Mouse (Mus musculus) right cerebral cortex, postnatal 14 days (tissue): ENCODE results near the gene Eif4e3.

Source experiments
- DNase-seq: peaks from one replicate; pipeline ENCODE4 v3.0.0; 2022

The Eif4e3 gene

GRCm38 (mm10) chr6:99663232-99663631, 3.3 kb downstream of the Eif4e3 start:
- no peak for DNase-seq

GRCm38 (mm10) chr6:99660443-99660842, 6.1 kb downstream of the Eif4e3 start:
- DNase-seq = no peak

- DNase-seq = no peak
These were observed 8.0 kb downstream of the Eif4e3 start for GRCm38 (mm10) chr6:99658586-99658985.

GRCm38 (mm10) chr6:99656088-99656487, 10.5 kb downstream of the Eif4e3 start:
- no peak for DNase-seq

GRCm38 (mm10) chr6:99655488-99655887, 11.1 kb downstream of the Eif4e3 start:
- DNase-seq = no peak

GRCm38 (mm10) chr6:99654343-99654742, 12.2 kb downstream of the Eif4e3 start:
- DNase-seq = no peak

GRCm38 (mm10) chr6:99652341-99652740, 14.2 kb downstream of the Eif4e3 start:
- no peak for DNase-seq

GRCm38 (mm10) chr6:99649307-99649706, 17.3 kb downstream of the Eif4e3 start:
- DNase-seq = no peak

- DNase-seq = no peak
These were observed 20.2 kb downstream of the Eif4e3 start for GRCm38 (mm10) chr6:99646344-99646743.

- no peak for DNase-seq
These were observed 21.7 kb downstream of the Eif4e3 start for GRCm38 (mm10) chr6:99644876-99645275.

- no peak for DNase-seq
These were observed 22.2 kb downstream of the Eif4e3 start for GRCm38 (mm10) chr6:99644386-99644785.

GRCm38 (mm10) chr6:99643439-99644199, 23.0 kb downstream of the Eif4e3 start:
- no peak for DNase-seq

- no peak for DNase-seq
These were observed 29.1 kb downstream of the Eif4e3 start for GRCm38 (mm10) chr6:99637456-99637855.

GRCm38 (mm10) chr6:99636801-99637200, 29.8 kb downstream of the Eif4e3 start:
- no peak for DNase-seq

GRCm38 (mm10) chr6:99636121-99636520, 30.4 kb downstream of the Eif4e3 start:
- no peak for DNase-seq

- no peak for DNase-seq
These were observed 34.2 kb downstream of the Eif4e3 start for GRCm38 (mm10) chr6:99632121-99632980.

- no peak for DNase-seq
These were observed 34.9 kb downstream of the Eif4e3 start for GRCm38 (mm10) chr6:99631637-99632036.

GRCm38 (mm10) chr6:99629726-99630458, 36.7 kb downstream of the Eif4e3 start:
- no peak for DNase-seq

- DNase-seq = no peak
These were observed 40.2 kb downstream of the Eif4e3 start for GRCm38 (mm10) chr6:99626347-99626746.

- DNase-seq = no peak
These were observed 40.8 kb downstream of the Eif4e3 start for GRCm38 (mm10) chr6:99625803-99626202.

GRCm38 (mm10) chr6:99625306-99625705, 41.3 kb downstream of the Eif4e3 start:
- DNase-seq = no peak

- DNase-seq = no peak
These were observed 42.0 kb downstream of the Eif4e3 start for GRCm38 (mm10) chr6:99624542-99624941.

GRCm38 (mm10) chr6:99623641-99624040, 42.9 kb downstream of the Eif4e3 start:
- peak; percentile 49 for DNase-seq
